Mouse (Mus musculus): ENCODE data around the gene Srrm3. TPM values are rescaled to one million over a fixed set of nuclear protein-coding genes. Genes with fewer than 3 reads are reported as not detected.

Srrm3 gene
- total RNA-seq, 2 experiments from 2014 or later: 95.2 to 95.9 TPM

GRCm38 (mm10) chr5:135917327-135918058 lies 110.8 kb downstream of the Srrm3 start:
- intact Hi-C loops (cut with DNase I): no loop called here

DNA sequence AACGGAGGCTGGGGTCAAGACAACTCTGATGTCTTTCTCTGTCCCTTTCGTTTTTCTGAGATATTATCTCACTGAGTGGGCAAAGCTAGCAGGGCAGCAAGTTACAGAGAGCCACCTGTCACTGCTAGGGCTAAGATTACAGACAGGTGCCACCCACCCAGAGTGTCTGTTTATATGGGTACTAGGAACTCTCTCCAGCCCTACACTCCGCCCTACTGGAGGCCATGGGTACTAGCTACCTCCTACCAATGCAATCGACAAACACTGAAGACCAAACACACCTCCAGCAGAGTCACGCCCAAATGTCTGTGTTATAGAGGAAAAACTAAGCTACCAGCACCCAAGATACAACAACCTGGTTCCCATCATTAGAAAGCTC lies 111.4 kb downstream of the Srrm3 start:
- intact Hi-C loops (cut with DNase I): no loop called here
- no peak for DNase-seq (ENCODE audit: low spot score in 2 of 2)

More at GRCm38 (mm10) chr5:135917327-135918058, 110.8 kb downstream of the Srrm3 start:
- no peak for DNase-seq (ENCODE audit: low spot score in 2 of 2)

GRCm38 (mm10) chr5:135918593-135918992 lies 111.9 kb downstream of the Srrm3 start:
- intact Hi-C loops (cut with DNase I): no loop called here
- DNase-seq (ENCODE audit: low spot score in 2 of 2): no peak

DNA sequence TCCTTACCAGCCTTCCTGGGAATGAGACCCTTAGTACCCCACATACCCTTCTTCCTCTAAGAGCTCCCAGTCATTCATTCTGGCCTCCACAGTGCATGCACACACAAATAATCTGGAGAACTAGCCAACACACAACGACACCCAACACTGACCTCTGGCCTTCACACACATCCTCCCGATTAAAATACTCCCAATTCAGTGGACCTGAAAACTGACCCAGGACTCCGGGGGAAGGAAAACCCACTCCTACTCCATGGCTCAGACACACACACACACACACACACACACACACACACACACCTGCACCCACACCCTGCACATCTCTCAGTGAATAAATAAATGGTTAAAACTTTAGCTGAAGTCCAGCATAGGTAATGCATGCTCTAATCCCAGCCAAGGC lies 113.2 kb downstream of the Srrm3 start:
- intact Hi-C loops (cut with DNase I): no loop called here

GRCm38 (mm10) chr5:135923901-135924300 lies 117.2 kb downstream of the Srrm3 start:
- intact Hi-C loops (cut with DNase I): no loop called here
- DNase-seq (ENCODE audit: low spot score in 2 of 2): no peak

More for the DNA sequence above, 113.2 kb downstream of the Srrm3 start:
- DNase-seq (ENCODE audit: low spot score in 2 of 2): no peak

Small RNA genes within 50 kb of the gene (microRNA-seq; reads per million reads assigned to microRNA genes)
- gene Gm23268: 0 reads per million in 2 experiments

Other genes starting within 250 kb of the Srrm3 start
- gene Ccl26, start 243.3 kb upstream of the Srrm3 start, total RNA-seq (2021): not detected
- gene Ccl24, start 233.8 kb upstream of the Srrm3 start, total RNA-seq (2021): not detected
- 10 to 100 TPM; 84.9 to 87.5 TPM for gene Rhbdd2, start 174.3 kb upstream of the Srrm3 start, total RNA-seq (2021)
- gene Por, start 136.9 kb upstream of the Srrm3 start, total RNA-seq (2021): 10 to 100 TPM; 81.0 to 81.1 TPM
- gene Tmem120a, start 62.4 kb upstream of the Srrm3 start, total RNA-seq (2021): 10 to 100 TPM; 15.9 to 17.4 TPM
- not detected for gene Styxl1, start 28.5 kb upstream of the Srrm3 start, total RNA-seq (2021)
- 100 to 1,000 TPM; 472 to 478 TPM for gene Mdh2, start 28.4 kb upstream of the Srrm3 start, total RNA-seq (2021)
- gene Hspb1, start 81.0 kb downstream of the Srrm3 start, total RNA-seq (2021): 1 to 10 TPM; 6.9 to 9.4 TPM
- gene Ywhag, start 127.7 kb downstream of the Srrm3 start, total RNA-seq (2021): 1,000 to 10,000 TPM; 1,469 to 1,528 TPM
- gene Ssc4d, start 167.6 kb downstream of the Srrm3 start, total RNA-seq (2021): 1 to 10 TPM; 1.4 to 1.5 TPM
- gene Zp3, start 173.2 kb downstream of the Srrm3 start, total RNA-seq (2021): not detected
- gene Dtx2, start 187.9 kb downstream of the Srrm3 start, total RNA-seq (2021): 1 to 10 TPM; 8.6 to 9.1 TPM
- not detected for gene Upk3b, start 231.6 kb downstream of the Srrm3 start, total RNA-seq (2021)
- gene Upk3bl, start 247.6 kb downstream of the Srrm3 start, total RNA-seq (2021): not detected

All from left cerebral cortex, postnatal 14 days (tissue).